Mouse (Mus musculus) urinary bladder, postnatal 10 days (tissue): ENCODE data around the gene Prdm8.

Experiments used
- DNase-seq: peaks from one replicate; pipeline ENCODE4 v3.0.0; 2022; ENCODE audit warnings: low spot score

Gene Prdm8

GRCm38 (mm10) chr5:98184971-98185805 is 18.2 kb downstream of the Prdm8 start:
- DNase-seq: peak; percentile 37

GRCm38 (mm10) chr5:98185806-98186751 is 19.1 kb downstream of the Prdm8 start:
- DNase-seq: no peak

DNA sequence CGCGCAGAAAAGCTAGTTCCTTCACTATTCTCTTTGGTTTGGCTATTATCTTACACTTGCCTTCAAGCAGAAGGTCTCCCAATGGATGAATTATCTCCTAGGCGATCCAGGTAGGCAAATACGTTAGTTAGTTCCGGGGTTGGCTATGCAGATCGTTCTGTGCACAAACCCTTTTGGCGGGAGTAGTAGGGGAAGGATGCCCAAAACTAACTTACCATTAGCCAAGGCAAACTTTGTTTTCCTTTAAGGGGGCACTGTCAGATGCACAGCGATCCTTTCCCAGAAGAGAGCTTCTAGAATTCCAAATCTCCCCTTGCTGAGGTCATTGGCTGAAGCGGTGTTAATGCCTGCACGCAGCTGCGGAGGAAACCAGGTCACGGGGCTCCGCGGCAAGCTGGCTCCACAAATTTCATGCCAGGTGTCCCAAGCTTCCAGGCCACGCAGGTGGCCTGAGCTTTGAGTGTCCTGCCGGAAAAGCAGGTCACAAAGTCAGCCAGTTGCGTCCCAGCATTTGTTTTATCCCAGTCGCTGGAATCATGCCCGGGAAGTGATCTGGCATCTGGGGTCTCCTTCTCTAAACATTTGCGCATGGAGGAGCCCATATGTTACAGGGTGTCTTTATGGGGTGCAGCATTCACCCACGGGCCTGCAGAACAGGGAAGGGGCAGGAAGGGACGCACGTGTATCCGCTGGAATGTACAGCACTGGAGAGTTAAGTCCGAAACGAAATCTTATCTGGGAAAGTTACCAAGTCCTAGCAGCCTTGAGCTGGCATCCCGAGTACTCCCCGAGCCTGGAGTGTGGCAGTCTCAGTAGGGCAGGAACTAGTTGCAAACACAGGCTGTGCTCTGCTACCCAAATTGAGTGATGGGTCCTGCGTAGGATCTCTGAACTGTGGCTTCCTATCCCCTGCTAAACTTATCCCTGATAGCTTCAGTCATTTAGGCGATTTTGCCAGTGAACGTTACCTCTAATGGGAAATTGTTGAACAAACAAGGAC is 22.5 kb downstream of the Prdm8 start:
- no peak for DNase-seq

- DNase-seq: no peak
Measured at GRCm38 (mm10) chr5:98192295-98192983, 25.4 kb downstream of the Prdm8 start.

GRCm38 (mm10) chr5:98194959-98195358 is 28.0 kb downstream of the Prdm8 start:
- no peak for DNase-seq

GRCm38 (mm10) chr5:98198412-98199218 is 31.6 kb downstream of the Prdm8 start:
- no peak for DNase-seq

- DNase-seq: no peak
Measured at GRCm38 (mm10) chr5:98199219-98199552, 32.2 kb downstream of the Prdm8 start.

DNA sequence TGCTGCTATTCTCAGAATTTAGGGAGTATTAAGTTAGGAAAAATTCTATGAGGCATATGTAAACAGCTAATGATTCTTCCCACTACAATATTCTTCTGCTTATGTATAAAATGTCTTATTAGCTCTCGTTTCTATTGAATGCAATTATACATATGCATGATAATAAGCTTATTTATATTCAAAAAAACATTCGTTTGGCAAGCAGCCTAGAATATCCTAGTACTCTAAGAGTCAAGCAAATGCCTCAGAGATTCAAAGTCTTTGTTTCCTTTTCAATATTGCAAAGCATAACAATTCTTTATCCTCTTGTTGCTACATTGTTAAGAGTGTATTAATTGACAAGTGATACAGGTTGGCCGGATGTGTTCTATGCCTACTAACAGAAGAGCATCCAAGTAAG is 34.6 kb downstream of the Prdm8 start:
- DNase-seq: no peak

GRCm38 (mm10) chr5:98202996-98203395 is 36.0 kb downstream of the Prdm8 start:
- DNase-seq: no peak

DNA sequence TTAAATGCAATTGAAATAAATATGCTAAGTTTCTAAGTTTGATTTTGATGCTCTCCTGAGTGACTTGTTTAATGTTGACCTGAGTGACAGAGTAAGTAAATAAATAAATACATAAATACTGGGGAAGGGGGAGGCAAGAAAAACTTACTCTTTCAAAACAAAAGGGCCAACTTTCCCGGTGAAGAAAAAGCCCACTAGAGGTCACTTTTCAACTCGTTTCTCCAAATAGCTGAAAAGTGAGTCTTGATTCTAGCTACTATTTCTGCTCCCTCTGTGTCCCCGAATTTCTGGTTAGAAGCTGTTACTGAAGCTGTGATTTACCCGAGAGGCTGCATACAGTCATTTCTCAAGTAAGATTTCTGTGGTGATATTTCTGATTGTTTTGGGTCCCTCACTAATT is 45.5 kb downstream of the Prdm8 start:
- DNase-seq: no peak

- DNase-seq: no peak
Measured at GRCm38 (mm10) chr5:98221956-98222355, 55.0 kb downstream of the Prdm8 start.

DNA sequence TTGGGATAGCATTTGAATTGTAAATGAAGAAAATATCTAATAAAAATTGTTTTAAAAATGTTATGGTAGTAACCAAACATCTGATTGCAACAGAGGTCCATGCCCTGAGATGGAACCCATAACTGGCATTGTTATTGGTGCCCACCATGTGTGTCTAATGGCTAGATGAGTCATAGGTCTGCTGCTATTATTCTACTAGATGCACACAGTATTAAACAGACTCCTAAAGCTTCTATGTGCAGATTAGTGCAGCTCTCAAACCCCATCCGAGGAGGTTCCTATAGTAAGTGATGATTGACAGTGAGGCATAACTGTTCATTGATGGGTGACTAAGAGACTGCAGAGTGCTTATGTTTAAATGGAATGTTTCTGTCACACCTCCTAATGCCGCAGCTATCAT is 59.7 kb downstream of the Prdm8 start:
- no peak for DNase-seq

DNA sequence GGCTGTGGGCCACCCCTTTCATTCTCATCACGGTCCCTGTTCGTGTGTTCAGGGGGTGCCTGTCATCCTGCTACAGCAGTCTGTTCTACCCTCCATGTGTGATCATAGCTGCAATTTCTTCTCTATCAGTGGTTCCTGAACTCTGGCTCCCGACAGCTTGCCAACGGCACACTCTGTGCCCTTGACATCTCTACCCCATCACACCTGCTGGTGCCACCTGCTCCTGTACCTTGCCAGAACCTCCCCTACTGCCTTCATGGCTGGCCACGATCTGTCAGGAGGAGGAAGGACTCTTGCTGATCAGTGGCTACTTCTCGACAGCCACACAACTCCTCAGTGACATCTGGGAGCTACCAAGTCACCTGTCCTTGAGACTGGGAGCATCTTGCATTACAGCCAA is 62.5 kb downstream of the Prdm8 start:
- DNase-seq: no peak

- DNase-seq: no peak
Measured at GRCm38 (mm10) chr5:98238466-98238865, 71.5 kb downstream of the Prdm8 start.
